Mouse (Mus musculus) ES-E14 (cell line): Measurements from ENCODE around the gene Calhm6.

ENCODE experiments used
- HCFC1 ChIP-seq: IDR thresholded peaks from 2 replicates; pipeline ENCODE4 v1.6.1; 2012; ENCODE audit warnings: low read length, inconsistent platforms, borderline replicate concordance; ENCODE audit not compliant: insufficient read depth
- ZNF384 ChIP-seq: IDR thresholded peaks from 2 replicates; pipeline ENCODE4 v1.6.1; 2012; ENCODE audit warnings: low read depth, low read length, inconsistent platforms

DNA sequence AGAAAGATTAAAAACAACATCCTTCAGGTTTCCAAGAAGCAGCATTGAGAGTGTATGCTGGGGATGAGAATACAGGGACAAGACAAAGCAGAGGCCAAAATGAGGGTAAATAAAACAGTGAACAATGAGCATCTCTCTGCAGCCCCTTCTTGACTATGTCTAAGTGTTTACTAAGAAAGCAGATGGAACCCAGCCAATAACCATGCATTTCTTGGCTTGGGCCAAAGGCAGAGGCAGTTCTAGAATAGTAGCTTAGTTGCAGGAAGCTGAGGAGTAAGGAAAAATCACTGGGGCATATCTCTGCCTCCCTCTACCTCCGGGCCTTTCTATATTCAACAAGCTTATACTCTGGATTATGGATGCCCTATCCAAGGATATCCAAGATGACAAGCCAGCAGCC lies 37.3 kb downstream of the Calhm6 start:
- TF ChIP-seq ZNF384 (no peak), HCFC1 (no peak)
